Mouse (Mus musculus) neural tube, embryonic 10.5 days (tissue): ENCODE measurements around the gene Olfr970.
"Not testable (repeated sequence)": the region's sequence is repeated elsewhere in the genome, so short reads cannot be mapped to it uniquely, and the experiment has no call there.

Source experiments
- DNase-seq: peaks from one replicate; pipeline ENCODE4 v3.0.0-alpha.2; 2017; ENCODE audit warnings: low spot score; ENCODE audit errors: extremely low spot score

Olfr970 gene

DNA sequence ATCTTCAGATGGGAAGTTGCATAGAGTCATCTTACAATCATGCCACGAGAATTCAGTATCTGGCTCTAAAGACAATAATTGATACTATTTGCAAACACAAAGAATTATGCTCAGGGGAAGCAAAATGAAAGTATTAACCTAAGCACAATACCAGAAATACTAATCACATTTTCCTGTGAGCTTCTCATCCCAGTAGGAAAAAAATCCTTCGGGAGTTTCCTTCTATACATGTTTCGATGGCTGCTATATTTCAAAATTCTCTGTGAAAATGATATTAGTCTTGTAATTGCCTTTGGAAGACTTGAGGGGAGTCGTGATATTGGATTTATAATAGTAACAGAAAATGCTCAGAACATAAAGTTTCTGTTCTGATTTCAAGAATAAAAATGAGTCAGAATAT, at the start of gene Olfr970:
Gene Olfr970 (plus strand): TSS at position 301 of the 400 bp plus-strand sequence.
- DNase-seq = no peak

DNA sequence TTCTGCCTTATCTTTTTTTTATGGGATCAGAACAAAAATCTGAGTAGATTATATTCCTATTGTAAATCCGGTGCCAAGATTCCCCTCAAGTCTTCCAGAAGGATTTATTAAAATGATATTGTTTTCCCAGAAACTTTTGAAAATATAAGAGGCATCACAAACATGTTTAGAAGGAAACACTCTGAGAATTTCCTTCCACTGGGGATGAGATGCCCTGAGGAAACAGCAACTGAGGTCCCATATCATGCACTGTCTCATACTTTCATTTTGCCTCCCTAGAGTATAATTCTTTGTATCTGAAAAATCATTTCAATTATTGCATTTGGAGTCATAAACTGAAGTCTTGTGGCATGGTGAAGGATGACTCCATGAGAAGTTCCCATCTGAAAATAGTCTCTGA, 25.5 kb upstream of the Olfr970 start, which contains the start of gene Olfr968:
Gene Olfr968 (minus strand): TSS at position 101 of the 400 bp plus-strand sequence.
- DNase-seq = no peak

DNA sequence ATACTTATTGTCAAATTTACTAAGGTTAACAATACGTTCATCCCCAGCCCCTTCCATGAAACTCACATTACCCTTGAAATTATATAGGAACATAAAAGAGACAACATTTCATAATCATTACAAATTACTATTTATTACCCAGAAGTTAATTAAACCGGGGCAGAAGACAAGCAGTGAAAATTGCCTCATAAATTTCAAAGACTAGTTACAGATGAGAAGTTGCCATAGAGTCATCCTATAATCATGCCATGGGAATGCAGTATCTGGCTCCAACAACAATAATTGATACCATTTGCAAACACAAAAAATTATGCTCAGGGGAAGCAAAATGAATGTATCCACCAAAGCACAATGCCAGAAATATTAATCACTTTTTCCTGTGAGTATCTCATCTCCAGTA, 18.1 kb upstream of the Olfr970 start, which contains the start of gene Olfr969:
Gene Olfr969 (plus strand): TSS at position 388 of the 400 bp plus-strand sequence.
- no peak for DNase-seq

DNA sequence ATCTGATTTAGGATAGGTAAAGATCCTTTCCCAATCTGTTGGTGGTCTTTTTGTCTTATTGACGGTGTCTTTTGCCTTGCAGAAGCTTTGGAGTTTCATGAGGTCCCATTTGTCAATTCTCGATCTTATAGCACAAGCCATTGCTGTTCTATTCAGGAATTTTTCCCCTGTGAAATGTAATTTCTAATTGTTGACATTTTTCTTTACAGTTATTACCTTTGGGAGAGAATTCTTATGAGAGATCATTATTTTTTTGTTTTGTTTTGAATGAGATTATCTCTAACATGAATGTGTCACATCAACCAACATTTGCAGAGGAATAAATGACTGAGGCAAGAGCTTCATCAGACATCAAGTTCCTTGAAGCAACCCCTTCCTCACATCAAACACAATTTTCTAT, 27.9 kb downstream of the Olfr970 start, which contains the start of gene Olfr971:
Gene Olfr971 (plus strand): TSS at position 301 of the 400 bp plus-strand sequence.
- DNase-seq = not testable (repeated sequence)

DNA sequence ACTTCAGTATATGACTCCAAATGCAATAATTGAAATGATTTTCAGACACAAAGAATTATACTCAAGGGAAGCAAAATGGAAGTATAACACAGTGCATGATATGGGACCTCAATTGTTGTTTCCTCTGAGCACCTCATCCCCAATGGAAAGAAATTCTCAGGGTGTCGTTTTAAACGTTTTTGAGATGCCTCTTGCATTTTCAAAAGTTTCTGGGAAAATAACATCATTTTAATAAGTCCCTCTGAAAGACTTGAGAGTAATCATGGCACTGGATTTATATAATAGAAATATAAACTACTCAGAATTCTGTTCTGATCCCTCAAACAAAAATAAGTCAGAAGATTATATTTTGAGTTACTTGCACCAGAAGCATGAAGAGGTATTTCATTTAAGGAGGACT, 57.5 kb downstream of the Olfr970 start, which contains the start of gene Olfr972:
Gene Olfr972 (plus strand): TSS at position 301 of the 400 bp plus-strand sequence.
- DNase-seq = no peak
